In genomic region chr12:85571312-85571711, GRCm38 (mm10) we compare ENCODE assay signal across 8 mouse cellular contexts. TPM values are rescaled to one million over a fixed set of nuclear protein-coding genes. Genes with fewer than 3 reads are reported as not detected.
DNase-seq lines count a peak whose midpoint lies in the region; ATAC-seq lines count a peak whose summit lies in the region.

No protein-coding gene starts in this region.

- DNase-seq in lung, adult 18-20 months, result peak; percentile 49 to 55
- no peak for DNase-seq in lung, postnatal 14 days
- peak; percentile 70 for DNase-seq in adrenal gland, postnatal 14 days
- DNase-seq in frontal cortex, postnatal 14 days (ENCODE audit: low spot score in 2 of 2), result peak; percentile 44 to 47
- peak; percentile 35 to 63 for DNase-seq in layer of hippocampus, adult 18-20 months (ENCODE audit: low spot score in 2 of 2)
- DNase-seq in right cerebral cortex, adult 18-20 months, result peak; percentile 75
- no peak for DNase-seq in yolk sac, embryonic 10.5 days (ENCODE audit: low spot score)

- no peak overlapping the region for H3K27ac ChIP-seq in kidney, embryonic 14.5 days (ENCODE audit: low read depth, low read length)

- H3K9me3 ChIP-seq in kidney, embryonic 14.5 days (ENCODE audit: control insufficient read depth, low read length), result no peaks in the 10 kb centered on the region

- H3K4me1 ChIP-seq in kidney, embryonic 14.5 days (ENCODE audit: control insufficient read depth, insufficient read depth, low read length), result no peaks in the 10 kb centered on the region

- H3K36me3 ChIP-seq in kidney, embryonic 14.5 days (ENCODE audit: control insufficient read depth, insufficient read depth, low read length), result no peaks in the 10 kb centered on the region

- H3K4me3 ChIP-seq in kidney, embryonic 14.5 days (ENCODE audit: low read length), result no peak overlapping the region

- H3K27me3 ChIP-seq in kidney, embryonic 14.5 days (ENCODE audit: control insufficient read depth, insufficient read depth, low read length), result no peaks in the 10 kb centered on the region

- no peak overlapping the region for H3K9ac ChIP-seq in kidney, embryonic 14.5 days (ENCODE audit: low read depth, low read length)

- 82% methylated on average over 11 of the region's 11 CpGs for WGBS in kidney, embryonic 14.5 days

- H3K4me2 ChIP-seq in kidney, embryonic 14.5 days (replicated peaks; ENCODE audit: low read depth, low read length), result no peak overlapping the region

- ATAC-seq in kidney, embryonic 14.5 days (ENCODE audit: low FRiP score, low TSS enrichment), result no peak

RNA-seq across cellular contexts. Expression of gene Jdp2, which starts 27.5 kb away (rescaled TPM):
- 16.7 and 18.7 TPM in 2 replicates for total RNA-seq in adrenal gland, postnatal 14 days (2021)
- total RNA-seq in layer of hippocampus, adult 18-20 months (2021), result 10 to 100 TPM; 44.6 to 55.5 TPM
- 0.49 and 0.66 TPM in 2 replicates for polyA plus RNA-seq in kidney, embryonic 14.5 days (2014; fragmentation: Nextera tagmentation; extraction: Ambion mirVana)

Comparison
In these comparisons a context has a peak if more than half of its experiments do, and no peak if none do; other contexts are left out.
1. DNase-seq: peak in lung, adult 18-20 months (2 of 2), adrenal gland, postnatal 14 days (single experiment), frontal cortex, postnatal 14 days (2 of 2), layer of hippocampus, adult 18-20 months (2 of 2) and right cerebral cortex, adult 18-20 months (single experiment); none in lung, postnatal 14 days (single experiment) and yolk sac, embryonic 10.5 days (single experiment).